ENCODE assay signal across 18 mouse cellular contexts in the genomic region with DNA sequence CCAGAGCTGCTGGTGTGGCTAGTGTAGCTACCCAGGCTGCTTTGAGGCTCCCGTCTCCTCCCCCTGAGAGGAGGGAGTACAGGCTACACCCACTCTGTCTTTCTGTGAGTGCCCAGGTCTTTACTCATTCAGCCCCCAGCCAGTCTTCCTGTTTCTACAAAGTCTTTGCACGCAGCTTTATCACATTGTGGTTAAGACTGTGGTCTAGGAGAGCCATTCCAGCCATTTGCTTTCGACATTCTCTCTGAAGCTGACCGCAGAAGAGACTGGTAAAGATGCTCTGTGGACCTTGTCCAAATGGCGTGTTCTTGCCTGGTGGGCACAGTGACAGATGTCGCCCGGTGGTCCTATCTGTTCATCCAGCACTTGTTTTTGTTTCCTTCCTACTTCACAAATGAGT.
DNase-seq lines count a peak whose midpoint lies in the region; TF ChIP-seq lines count a peak whose summit lies in the region.
"Had no signal": no experiment of that assay in that cellular context is flagged by ENCODE, and none has a peak within 500 bp of the region (broad histone marks: within the 10 kb centered on the region; RNA-seq: fewer than 3 reads in every experiment).

No protein-coding gene starts in this region.

- peak overlapping the region; percentile 87; the same call in 1 of the 2 replicates for H3K27ac ChIP-seq in layer of hippocampus, adult 2 months
- H3K27ac ChIP-seq: limb, embryonic 12.5 days; liver, embryonic 12.5 days had no signal

- H3ac ChIP-seq in myocyte (ENCODE audit: control insufficient read depth, insufficient read length), result no peak overlapping the region

- DNase-seq in layer of hippocampus, adult 2 months (ENCODE audit: low spot score in 2 of 2), result no peak
- no peak for DNase-seq in layer of hippocampus, adult 8-10 months (ENCODE audit: low spot score in 2 of 2)
- peak; percentile 88 for DNase-seq in A20 (ENCODE audit: low read depth, low spot score)
- DNase-seq in Muller cell, postnatal 12 days (ENCODE audit: inconsistent ontology term), result peak; percentile 43
- no peak for DNase-seq in urinary bladder, adult 18-20 months (ENCODE audit: low spot score in 2 of 2)
- DNase-seq in urinary bladder, postnatal 14 days (ENCODE audit: low spot score), result no peak
- DNase-seq: adrenal gland, postnatal 36 days; cerebellum, adult 11-12 months; gastrocnemius, postnatal 36 days; kidney, adult 18-20 months; kidney, postnatal 14 days; lung, adult 2 months; right cerebral cortex, adult 18-20 months; thymus, postnatal 4 days had no signal

- H3K4me2 ChIP-seq in myocyte (ENCODE audit: low read depth), result peak overlapping the region; percentile 52
- H3K4me2 ChIP-seq: limb, embryonic 12.5 days; liver, embryonic 12.5 days had no signal

- H3K79me2 ChIP-seq in myocyte (ENCODE audit: control insufficient read depth, insufficient read depth), result no peaks in the 10 kb centered on the region

- no peak for TF ChIP-seq POLR2A in myocyte (IDR thresholded peaks at IDR 0.05; ENCODE audit: insufficient read length, low read depth)

- H3K27me3 ChIP-seq in myocyte (ENCODE audit: control insufficient read depth, insufficient read depth, insufficient read length), result no peaks in the 10 kb centered on the region
- H3K27me3 ChIP-seq: limb, embryonic 12.5 days had no signal

- no peak overlapping the region for H3K4me3 ChIP-seq in layer of hippocampus, adult 2 months
- no peak overlapping the region for H3K4me3 ChIP-seq in myocyte
- H3K4me3 ChIP-seq: erythroblast, embryonic 14.5 days; limb, embryonic 12.5 days; liver, embryonic 12.5 days had no signal

- H3K36me3 ChIP-seq in myocyte (ENCODE audit: control insufficient read depth, insufficient read depth), result no peaks in the 10 kb centered on the region
- H3K36me3 ChIP-seq: limb, embryonic 12.5 days; liver, embryonic 12.5 days had no signal

- no peak for TF ChIP-seq CTCF in layer of hippocampus, adult 2 months (conservative IDR thresholded peaks at IDR 0.05)

TF ChIP-seq in myocyte, 11 proteins besides CTCF, POLR2A, EP300 and RAD21:
- TF ChIP-seq MYOG (IDR thresholded peaks at IDR 0.05; ENCODE audit: control insufficient read depth in 1 of 3, insufficient read depth in 1 of 3, insufficient read length in 2 of 3, low read depth in 2 of 3), result peak in 1 of 3 experiments; percentile 9
- peak; percentile 65 for TF ChIP-seq CEBPB (IDR thresholded peaks at IDR 0.05; ENCODE audit: insufficient read depth, poor library complexity, severe bottlenecking)
- TF ChIP-seq MYOD1 (IDR thresholded peaks at IDR 0.05; ENCODE audit: control insufficient read depth in 1 of 3, insufficient read length in 2 of 3, low read depth in 2 of 3), result peak in 1 of 3 experiments; percentile 17
- TF ChIP-seq USF1 (IDR thresholded peaks at IDR 0.05; ENCODE audit: low read depth), result no peak

Comparison
In these comparisons a context has a peak if more than half of its experiments do, and no peak if none do; other contexts are left out.
1. DNase-seq: peak in A20 (single experiment) and Muller cell, postnatal 12 days (single experiment); none in layer of hippocampus, adult 2 months (0 of 2), layer of hippocampus, adult 8-10 months (0 of 2), urinary bladder, adult 18-20 months (0 of 2) and urinary bladder, postnatal 14 days (single experiment).